Mouse (Mus musculus) embryonic facial prominence, embryonic 11.5 days (tissue): Measurements from ENCODE around the gene Nphp4. TPM values are rescaled to one million over a fixed set of nuclear protein-coding genes. Genes with fewer than 3 reads are reported as not detected.

Experiments used
- ATAC-seq: fragments of 200-750 bp; cut with Nextera tagmentation; replicated peaks from 2 replicates; pipeline ENCODE4 v1.8.0; 2017; ENCODE audit warnings: low read depth; ENCODE audit not compliant: insufficient number of reproducible peaks, low FRiP score, low TSS enrichment
- DNase-seq: peaks from one replicate; pipeline ENCODE4 v3.0.0-alpha.2; 2015; ENCODE audit warnings: low spot score
- H3K27ac ChIP-seq: fragments of 300-500 bp; sonication (generic); replicated peaks from 2 replicates; pipeline ENCODE4 v1.5.1; 2014; ENCODE audit warnings: mild to moderate bottlenecking, low read depth, low read length, control low read depth
- H3K27me3 ChIP-seq: fragments of 300-500 bp; sonication (generic); 2 replicates; pipeline ENCODE4 v1.6.1; 2014; ENCODE audit warnings: mild to moderate bottlenecking, low read length, moderate library complexity, mixed read lengths; ENCODE audit not compliant: control insufficient read depth, insufficient read depth
- H3K36me3 ChIP-seq: fragments of 300-500 bp; sonication (generic); replicated peaks from 2 replicates; pipeline ENCODE4 v1.6.1; 2014; ENCODE audit warnings: low read depth, mild to moderate bottlenecking, low read length, moderate library complexity, mixed read lengths; ENCODE audit not compliant: control insufficient read depth, insufficient read depth
- H3K4me1 ChIP-seq: fragments of 300-500 bp; sonication (generic); 2 replicates; pipeline ENCODE4 v1.6.1; 2014; ENCODE audit warnings: low read length, mixed read lengths; ENCODE audit not compliant: control insufficient read depth, insufficient read depth
- H3K4me2 ChIP-seq: fragments of 300-500 bp; sonication (generic); 2 replicates; pipeline ENCODE4 v1.6.1; 2014; ENCODE audit warnings: low read depth, mild to moderate bottlenecking, control low read depth, low read length, moderate library complexity
- H3K4me3 ChIP-seq: fragments of 300-500 bp; sonication (generic); 2 replicates; pipeline ENCODE4 v1.5.1; 2014; ENCODE audit warnings: low read depth, low read length, control low read depth
- H3K9ac ChIP-seq: fragments of 300-500 bp; sonication (generic); replicated peaks from 2 replicates; pipeline ENCODE4 v1.6.1; 2014; ENCODE audit warnings: mild to moderate bottlenecking, control low read depth, low read length
- H3K9me3 ChIP-seq: fragments of 300-500 bp; sonication (generic); replicated peaks from 2 replicates; pipeline ENCODE4 v1.6.1; 2016; ENCODE audit warnings: mild to moderate bottlenecking, low read length, inconsistent platforms, mixed read lengths; ENCODE audit not compliant: control insufficient read depth
- WGBS: fragments of 180-500 bp; shearing (Covaris S2); extraction: QIAGEN DNeasy Blood & Tissue Kit; methylation state at CpG from one replicate; pipeline ENCODE4 v1.1.7; 2014; 5-methylcytosine and 5-hydroxymethylcytosine counted together
- polyA plus RNA-seq: library from polyadenylated mRNA; unstranded; fragments of >200 nt; fragmentation: Nextera tagmentation; extraction: Ambion mirVana; gene quantifications from 2 replicates; pipeline ENCODE4 v1.2.1, GENCODE M21; 2014

Gene Nphp4
- polyA plus RNA-seq, 1 experiment from 2014 or later: 2.2 TPM

GRCm38 (mm10) chr4:152480426-152480825 lies 3.9 kb downstream of the Nphp4 start:
- no peak overlapping the region for H3K4me2 ChIP-seq
- no peak overlapping the region for H3K4me3 ChIP-seq
- H3K4me1 ChIP-seq: peaks cover 3% of the 10 kb centered on the region
- peaks cover 9% of the 10 kb centered on the region for H3K27me3 ChIP-seq
- H3K36me3 ChIP-seq: no peaks in the 10 kb centered on the region
- H3K9ac ChIP-seq: no peak overlapping the region
- H3K9me3 ChIP-seq: no peaks in the 10 kb centered on the region
- no peak for ATAC-seq
- H3K27ac ChIP-seq: no peak overlapping the region
- WGBS: 45% methylated on average over 8 of the region's 8 CpGs
- DNase-seq: no peak

- Histone ChIP-seq H3K9ac (no peak overlapping the region), H3K27me3 (no peaks in the 10 kb centered on the region), H3K4me1 (no peaks in the 10 kb centered on the region), H3K27ac (no peak overlapping the region), H3K9me3 (no peaks in the 10 kb centered on the region), H3K4me2 (no peak overlapping the region), H3K4me3 (no peak overlapping the region), H3K36me3 (no peaks in the 10 kb centered on the region)
- WGBS: 86% methylated on average over 10 of the region's 10 CpGs
- ATAC-seq: no peak
- no peak for DNase-seq
These were observed 11.5 kb downstream of the Nphp4 start for GRCm38 (mm10) chr4:152488046-152488445.

GRCm38 (mm10) chr4:152490311-152490710 lies 13.8 kb downstream of the Nphp4 start:
- Histone ChIP-seq H3K36me3 (no peaks in the 10 kb centered on the region), H3K4me2 (no peak overlapping the region), H3K4me3 (no peak overlapping the region), H3K9ac (no peak overlapping the region), H3K27me3 (no peaks in the 10 kb centered on the region), H3K27ac (no peak overlapping the region), H3K4me1 (no peaks in the 10 kb centered on the region), H3K9me3 (no peaks in the 10 kb centered on the region)
- DNase-seq (no peak), ATAC-seq (no peak)
- 85% methylated on average over 14 of the region's 14 CpGs for WGBS

- H3K27ac ChIP-seq: no peak overlapping the region
- no peaks in the 10 kb centered on the region for H3K9me3 ChIP-seq
- H3K4me3 ChIP-seq: no peak overlapping the region
- 49% methylated on average over 15 of the region's 15 CpGs for WGBS
- H3K36me3 ChIP-seq: no peaks in the 10 kb centered on the region
- H3K27me3 ChIP-seq: no peaks in the 10 kb centered on the region
- H3K9ac ChIP-seq: no peak overlapping the region
- ATAC-seq: no peak
- no peaks in the 10 kb centered on the region for H3K4me1 ChIP-seq
- no peak overlapping the region for H3K4me2 ChIP-seq
- peak; percentile 75 for DNase-seq
These were observed 14.9 kb downstream of the Nphp4 start for GRCm38 (mm10) chr4:152491250-152491899.

GRCm38 (mm10) chr4:152494360-152494879 lies 17.9 kb downstream of the Nphp4 start:
- Histone ChIP-seq H3K27me3 (no peaks in the 10 kb centered on the region), H3K9ac (no peak overlapping the region), H3K4me1 (no peaks in the 10 kb centered on the region), H3K9me3 (no peaks in the 10 kb centered on the region), H3K27ac (no peak overlapping the region), H3K4me2 (no peak overlapping the region), H3K4me3 (no peak overlapping the region), H3K36me3 (no peaks in the 10 kb centered on the region)
- ATAC-seq (no peak), DNase-seq (no peak)
- WGBS: 55% methylated on average over 20 of the region's 20 CpGs

GRCm38 (mm10) chr4:152512221-152512925 lies 35.9 kb downstream of the Nphp4 start:
- no peak overlapping the region for H3K27ac ChIP-seq
- ATAC-seq: peak; percentile 45

DNA sequence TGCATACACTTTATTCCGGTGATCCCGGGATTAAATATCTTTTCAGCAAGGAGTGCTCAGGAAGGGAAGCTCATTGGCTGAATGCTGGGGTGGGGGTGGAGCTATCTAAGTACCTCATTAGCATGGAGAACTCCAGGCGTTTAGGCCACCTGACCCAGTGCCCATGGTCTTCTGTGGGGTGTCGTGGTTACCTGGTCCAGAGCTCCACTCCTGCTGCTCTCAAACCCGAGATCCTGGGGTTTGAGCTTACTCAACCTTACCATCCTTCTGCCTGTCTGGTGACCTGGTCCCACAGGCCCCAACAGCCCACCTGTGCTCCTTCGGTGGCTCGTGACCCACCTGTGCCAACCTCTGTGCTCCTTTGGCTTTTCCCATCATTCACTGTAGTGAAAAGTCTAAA lies 38.4 kb downstream of the Nphp4 start:
- DNase-seq (no peak), ATAC-seq (no peak)
- H3K27me3 ChIP-seq: no peaks in the 10 kb centered on the region

More at GRCm38 (mm10) chr4:152512221-152512925, 35.9 kb downstream of the Nphp4 start:
- Histone ChIP-seq H3K4me2 (no peak overlapping the region), H3K9me3 (no peaks in the 10 kb centered on the region), H3K4me1 (no peaks in the 10 kb centered on the region), H3K9ac (no peak overlapping the region), H3K4me3 (no peak overlapping the region), H3K27me3 (no peaks in the 10 kb centered on the region), H3K36me3 (no peaks in the 10 kb centered on the region)
- DNase-seq: peak; percentile 29
- WGBS: 45% methylated on average over 18 of the region's 18 CpGs

GRCm38 (mm10) chr4:152519106-152519505 lies 42.6 kb downstream of the Nphp4 start:
- Histone ChIP-seq H3K9ac (no peak overlapping the region), H3K4me1 (no peaks in the 10 kb centered on the region), H3K36me3 (no peaks in the 10 kb centered on the region), H3K4me3 (no peak overlapping the region), H3K27me3 (no peaks in the 10 kb centered on the region), H3K4me2 (no peak overlapping the region), H3K9me3 (no peaks in the 10 kb centered on the region), H3K27ac (no peak overlapping the region)
- 88% methylated on average over 10 of the region's 10 CpGs for WGBS
- DNase-seq: no peak
- ATAC-seq: no peak

More for the DNA sequence above, 38.4 kb downstream of the Nphp4 start:
- Histone ChIP-seq H3K36me3 (no peaks in the 10 kb centered on the region), H3K27ac (no peak overlapping the region), H3K4me2 (no peak overlapping the region), H3K9me3 (no peaks in the 10 kb centered on the region), H3K4me3 (no peak overlapping the region), H3K4me1 (no peaks in the 10 kb centered on the region), H3K9ac (no peak overlapping the region)
- 73% methylated on average over 7 of the region's 7 CpGs for WGBS
